Mouse (Mus musculus) kidney, embryonic 15.5 days (tissue): ENCODE measurements around the gene Chek2. TPM values are rescaled to one million over a fixed set of nuclear protein-coding genes. Genes with fewer than 3 reads are reported as not detected.
A peak's percentile ranks its signal among the peaks of the same experiment; 100 is the strongest.
"Not testable (repeated sequence)": the region's sequence is repeated elsewhere in the genome, so short reads cannot be mapped to it uniquely, and the experiment has no call there.

Experiments used
- ATAC-seq: fragments of 200-750 bp; cut with Nextera tagmentation; replicated peaks from 2 replicates; pipeline ENCODE4 v1.8.0; 2017; ENCODE audit warnings: moderate TSS enrichment; ENCODE audit not compliant: low FRiP score
- H3K27ac ChIP-seq: fragments of 300-500 bp; sonication (generic); 2 replicates; pipeline ENCODE4 v1.5.1; 2015; ENCODE audit warnings: mild to moderate bottlenecking, inconsistent platforms
- H3K27me3 ChIP-seq: fragments of 300-500 bp; sonication (generic); 2 replicates; pipeline ENCODE4 v1.6.1; 2015; ENCODE audit warnings: inconsistent platforms
- H3K36me3 ChIP-seq: fragments of 300-500 bp; sonication (generic); 2 replicates; pipeline ENCODE4 v1.6.1; 2015; ENCODE audit warnings: inconsistent platforms
- H3K4me1 ChIP-seq: fragments of 300-500 bp; sonication (generic); 2 replicates; pipeline ENCODE4 v1.6.1; 2015; ENCODE audit warnings: inconsistent platforms
- H3K4me2 ChIP-seq: fragments of 300-500 bp; sonication (generic); 2 replicates; pipeline ENCODE4 v1.6.1; 2015; ENCODE audit warnings: moderate library complexity, mild to moderate bottlenecking, inconsistent platforms
- H3K4me3 ChIP-seq: fragments of 300-500 bp; sonication (generic); replicated peaks from 2 replicates; pipeline ENCODE4 v1.5.1; 2015; ENCODE audit warnings: mild to moderate bottlenecking, inconsistent platforms
- H3K9ac ChIP-seq: fragments of 300-500 bp; sonication (generic); 2 replicates; pipeline ENCODE4 v1.6.1; 2015; ENCODE audit warnings: mild to moderate bottlenecking, inconsistent platforms
- H3K9me3 ChIP-seq: fragments of 300-500 bp; sonication (generic); replicated peaks from 2 replicates; pipeline ENCODE4 v1.6.1; 2016; ENCODE audit warnings: inconsistent platforms
- WGBS: fragments of 180-500 bp; shearing (Covaris S2); methylation state at CpG from one replicate; pipeline ENCODE4 v1.1.7; 2015; ENCODE audit warnings: mixed read lengths; 5-methylcytosine and 5-hydroxymethylcytosine counted together
- polyA plus RNA-seq: library from polyadenylated mRNA; unstranded; fragments of >200 nt; fragmentation: Nextera tagmentation; extraction: Ambion mirVana; gene quantifications from 2 replicates; pipeline ENCODE4 v1.2.1, GENCODE M21; 2015

Gene Chek2
- polyA plus RNA-seq, 1 experiment from 2014 or later = 36.8 TPM

GRCm38 (mm10) chr5:110808821-110809666, 30.7 kb upstream of the Chek2 start:
- peak overlapping the region; percentile 94 for H3K4me3 ChIP-seq
- H3K27me3 ChIP-seq = no peaks in the 10 kb centered on the region
- H3K4me1 ChIP-seq = peaks cover 31% of the 10 kb centered on the region
- H3K9me3 ChIP-seq = no peaks in the 10 kb centered on the region
- ATAC-seq = no peak
- peak overlapping the region; percentile 96 for H3K9ac ChIP-seq
- peak overlapping the region; percentile 81 for H3K4me2 ChIP-seq
- H3K36me3 ChIP-seq = peaks cover 31% of the 10 kb centered on the region
- WGBS = 2% methylated on average over 27 of the region's 27 CpGs
- H3K27ac ChIP-seq = peak overlapping the region; percentile 86

- no peaks in the 10 kb centered on the region for H3K9me3 ChIP-seq
- peak within 1 kb of the TSS; percentile 94 for H3K4me3 ChIP-seq
- H3K9ac ChIP-seq = peak within 1 kb of the TSS; percentile 96
- under 1% methylated on average over 75 of the region's 80 CpGs for WGBS
- H3K4me2 ChIP-seq = peak within 1 kb of the TSS; percentile 81
- H3K27me3 ChIP-seq = no peaks in the 10 kb centered on the region
- peak within 1 kb of the TSS; percentile 86 for H3K27ac ChIP-seq
- peak; percentile 93 for ATAC-seq
- peaks cover 23% of the 10 kb centered on the region for H3K36me3 ChIP-seq
- H3K4me1 ChIP-seq = peaks cover 31% of the 10 kb centered on the region
Measured at GRCm38 (mm10) chr5:110809667-110810325, 30.0 kb upstream of the Chek2 start, which contains the start of gene Ulk1. Gene Ulk1, minus strand, starts transcription at chr5:110810097.

- no peaks in the 10 kb centered on the region for H3K27me3 ChIP-seq
- no peak overlapping the region for H3K4me2 ChIP-seq
- peaks cover 12% of the 10 kb centered on the region for H3K4me1 ChIP-seq
- H3K4me3 ChIP-seq = no peak overlapping the region
- H3K9ac ChIP-seq = no peak overlapping the region
- WGBS = 91% methylated on average over 4 of the region's 4 CpGs
- no peaks in the 10 kb centered on the region for H3K9me3 ChIP-seq
- peaks cover 8% of the 10 kb centered on the region; the same call in 1 of the 2 replicates for H3K36me3 ChIP-seq
- ATAC-seq = no peak
- H3K27ac ChIP-seq = no peak overlapping the region
Measured at GRCm38 (mm10) chr5:110824421-110824820, 15.4 kb upstream of the Chek2 start.

- peak overlapping the region; percentile 75 for H3K27ac ChIP-seq
- H3K9ac ChIP-seq = no peak overlapping the region
- peak; percentile 82 for ATAC-seq
- peaks cover 14% of the 10 kb centered on the region; the same call in 1 of the 2 replicates for H3K36me3 ChIP-seq
- no peak overlapping the region for H3K4me2 ChIP-seq
- H3K4me3 ChIP-seq = no peak overlapping the region
- no peaks in the 10 kb centered on the region for H3K9me3 ChIP-seq
- H3K27me3 ChIP-seq = no peaks in the 10 kb centered on the region
- WGBS = 41% methylated on average over 8 of the region's 8 CpGs
- peaks cover 12% of the 10 kb centered on the region for H3K4me1 ChIP-seq
Measured at GRCm38 (mm10) chr5:110826781-110827495, 12.8 kb upstream of the Chek2 start.

- Histone ChIP-seq H3K4me2 (no peak overlapping the region), H3K27ac (peak overlapping the region; percentile 42), H3K4me3 (no peak overlapping the region), H3K27me3 (no peaks in the 10 kb centered on the region), H3K4me1 (peaks cover 12% of the 10 kb centered on the region), H3K9ac (no peak overlapping the region), H3K9me3 (no peaks in the 10 kb centered on the region), H3K36me3 (peaks cover 18% of the 10 kb centered on the region)
- 83% methylated on average over 5 of the region's 5 CpGs for WGBS
- ATAC-seq = no peak
Measured at GRCm38 (mm10) chr5:110827576-110827975, 12.2 kb upstream of the Chek2 start.

- Histone ChIP-seq H3K27ac (no peak overlapping the region), H3K4me1 (peaks cover 13% of the 10 kb centered on the region), H3K4me3 (no peak overlapping the region), H3K4me2 (no peak overlapping the region), H3K36me3 (peaks cover 37% of the 10 kb centered on the region), H3K27me3 (no peaks in the 10 kb centered on the region), H3K9me3 (no peaks in the 10 kb centered on the region), H3K9ac (no peak overlapping the region)
- 88% methylated on average over 5 of the region's 5 CpGs for WGBS
- no peak for ATAC-seq
Measured at GRCm38 (mm10) chr5:110831036-110831720, 8.6 kb upstream of the Chek2 start.

- H3K4me3 ChIP-seq = no peak overlapping the region
- H3K27me3 ChIP-seq = no peaks in the 10 kb centered on the region
- H3K9ac ChIP-seq = no peak overlapping the region
- no peak overlapping the region for H3K4me2 ChIP-seq
- H3K4me1 ChIP-seq = peaks cover 19% of the 10 kb centered on the region
- 13% methylated on average over 3 of the region's 3 CpGs for WGBS
- H3K27ac ChIP-seq = no peak overlapping the region
- no peak for ATAC-seq
- H3K9me3 ChIP-seq = no peaks in the 10 kb centered on the region
- peaks cover 30% of the 10 kb centered on the region; the same call in 1 of the 2 replicates for H3K36me3 ChIP-seq
Measured at GRCm38 (mm10) chr5:110835959-110836358, 3.8 kb upstream of the Chek2 start.

GRCm38 (mm10) chr5:110838016-110838415, 1.8 kb upstream of the Chek2 start:
- H3K9me3 ChIP-seq, ATAC-seq, H3K4me2 ChIP-seq, H3K4me3 ChIP-seq, H3K9ac ChIP-seq, H3K27ac ChIP-seq, H3K27me3 ChIP-seq: not testable (repeated sequence)
- 92% methylated on average over 5 of the region's 5 CpGs for WGBS
- peaks cover 19% of the 10 kb centered on the region for H3K4me1 ChIP-seq
- peaks cover 31% of the 10 kb centered on the region for H3K36me3 ChIP-seq

- ATAC-seq = peak; percentile 77
- 6% methylated on average over 28 of the region's 28 CpGs for WGBS
- H3K4me3 ChIP-seq = peak overlapping the region; percentile 85
Measured at GRCm38 (mm10) chr5:110839038-110839677, 621 bp upstream of the Chek2 start.

GRCm38 (mm10) chr5:110840465-110840864, 686 bp downstream of the Chek2 start:
- Histone ChIP-seq H3K27ac (peak overlapping the region; percentile 92), H3K36me3 (peaks cover 32% of the 10 kb centered on the region), H3K9me3 (no peaks in the 10 kb centered on the region), H3K27me3 (no peaks in the 10 kb centered on the region), H3K4me2 (peak overlapping the region; percentile 79), H3K9ac (peak overlapping the region; percentile 66), H3K4me3 (peak overlapping the region; percentile 85), H3K4me1 (peaks cover 19% of the 10 kb centered on the region)
- 8% methylated on average over 4 of the region's 4 CpGs for WGBS
- ATAC-seq = 0 out of 2 replicates have a peak, but pooled peaks have one; percentile 1

More at GRCm38 (mm10) chr5:110839038-110839677, 621 bp upstream of the Chek2 start:
- H3K4me2 ChIP-seq = peak overlapping the region; percentile 75
- H3K9ac ChIP-seq = peak overlapping the region; percentile 76
- peaks cover 19% of the 10 kb centered on the region for H3K4me1 ChIP-seq
- H3K27ac ChIP-seq = peak overlapping the region; percentile 95
- H3K27me3 ChIP-seq = no peaks in the 10 kb centered on the region
- H3K36me3 ChIP-seq = peaks cover 30% of the 10 kb centered on the region
- H3K9me3 ChIP-seq = no peaks in the 10 kb centered on the region
